Mouse (Mus musculus) cortical plate, adult 2 months (tissue): ENCODE measurements around the gene Asic2.

Source experiments
- CTCF ChIP-seq: fragments of 200-500 bp; IDR thresholded peaks from 2 replicates; pipeline ENCODE4 v1.5.1; 2011; ENCODE audit warnings: mild to moderate bottlenecking, control low read depth, low read length; ENCODE audit not compliant: insufficient read depth; ENCODE audit errors: extremely low read depth
- POLR2A ChIP-seq: fragments of 200-500 bp; IDR thresholded peaks from 2 replicates; pipeline ENCODE4 v1.6.1; 2011; ENCODE audit warnings: mild to moderate bottlenecking, low read length, control low read depth; ENCODE audit not compliant: insufficient read depth; ENCODE audit errors: extremely low read depth

DNA sequence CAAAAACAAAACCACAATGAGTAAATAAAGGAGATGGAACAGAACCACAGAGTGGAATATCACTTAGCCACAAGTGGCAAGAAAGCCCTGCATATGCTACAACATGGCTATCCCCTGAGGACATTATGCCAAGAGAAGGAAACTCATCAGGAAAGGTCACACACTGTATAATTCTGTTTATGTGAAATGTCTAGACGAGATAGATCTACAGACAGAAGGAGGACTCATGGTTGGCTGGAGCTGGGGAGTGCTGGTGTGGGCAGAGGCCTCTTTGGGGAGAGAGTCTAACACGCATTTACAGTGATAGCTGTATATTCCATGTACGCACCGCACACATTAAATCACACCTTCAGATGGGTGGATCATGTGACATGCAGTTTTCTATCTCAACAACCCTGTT is 884.4 kb downstream of the Asic2 start:
- TF ChIP-seq CTCF (no peak), POLR2A (no peak)
